Mouse (Mus musculus): ENCODE measurements around the gene Fut4. TPM values are rescaled to one million over a fixed set of nuclear protein-coding genes. Genes with fewer than 3 reads are reported as not detected.

The Fut4 gene
- polyA plus RNA-seq, 1 experiment from 2014 or later: 0.69 TPM

Other genes starting within 250 kb of the Fut4 start
- 1.6 and 1.8 TPM in 2 replicates for gene Amotl1, start 107.3 kb downstream of the Fut4 start, polyA plus RNA-seq (2015; fragmentation: Nextera tagmentation; extraction: Ambion mirVana)
- 0.07 and 0.09 TPM in 2 replicates for gene Piwil4, start 11.7 kb downstream of the Fut4 start, polyA plus RNA-seq (2015; fragmentation: Nextera tagmentation; extraction: Ambion mirVana)
- not detected in 2 replicates for gene 1700012B09Rik, start 18.6 kb upstream of the Fut4 start, polyA plus RNA-seq (2015; fragmentation: Nextera tagmentation; extraction: Ambion mirVana)
- gene Mre11a, start 32.3 kb upstream of the Fut4 start, polyA plus RNA-seq (2015; fragmentation: Nextera tagmentation; extraction: Ambion mirVana): 22.6 and 27.6 TPM in 2 replicates
- 36.2 and 42.2 TPM in 2 replicates for gene Ankrd49, start 32.5 kb upstream of the Fut4 start, polyA plus RNA-seq (2015; fragmentation: Nextera tagmentation; extraction: Ambion mirVana)
- gene Gpr83, start 107.8 kb upstream of the Fut4 start, polyA plus RNA-seq (2015; fragmentation: Nextera tagmentation; extraction: Ambion mirVana): 0.05 and 0.06 TPM in 2 replicates
- gene Izumo1r, start 151.6 kb upstream of the Fut4 start, polyA plus RNA-seq (2015; fragmentation: Nextera tagmentation; extraction: Ambion mirVana): not detected in 2 replicates

Measured in liver, embryonic 13.5 days (tissue).